Mouse (Mus musculus) spleen, postnatal 14 days (tissue): ENCODE measurements around the gene Ube2l3.
A peak's percentile ranks its signal among the peaks of the same experiment; 100 is the strongest.
"Not testable (repeated sequence)": the region's sequence is repeated elsewhere in the genome, so short reads cannot be mapped to it uniquely, and the experiment has no call there.

Experiments used
- DNase-seq, 2 experiments: peaks; one replicate each; pipeline ENCODE4 v3.0.0; 2021 to 2022; ENCODE audit warnings: low spot score in 2 of 2

Gene Ube2l3

DNA sequence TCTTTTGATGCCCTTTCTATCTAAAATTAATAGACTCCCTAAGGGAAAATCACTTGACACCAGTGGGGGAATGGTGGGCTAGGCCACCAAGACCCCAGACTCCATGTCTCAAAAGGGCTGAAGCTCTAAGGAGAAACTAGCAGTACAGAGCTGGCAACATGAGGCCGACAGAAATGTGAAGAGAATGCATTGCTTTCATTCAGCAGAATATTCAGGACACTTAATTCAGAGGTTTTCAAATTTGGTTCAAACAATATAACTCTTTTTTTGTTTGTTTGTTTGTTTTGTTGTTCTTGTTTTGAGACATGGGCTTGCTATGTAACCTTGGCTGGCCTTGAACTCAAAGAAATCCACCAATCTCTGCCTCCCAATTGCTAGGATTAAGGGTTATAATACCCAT, at the start of gene Ube2l3:
Gene Ube2l3 (minus strand): TSS at position 101 of the 400 bp plus-strand sequence.
- no peak for DNase-seq

DNA sequence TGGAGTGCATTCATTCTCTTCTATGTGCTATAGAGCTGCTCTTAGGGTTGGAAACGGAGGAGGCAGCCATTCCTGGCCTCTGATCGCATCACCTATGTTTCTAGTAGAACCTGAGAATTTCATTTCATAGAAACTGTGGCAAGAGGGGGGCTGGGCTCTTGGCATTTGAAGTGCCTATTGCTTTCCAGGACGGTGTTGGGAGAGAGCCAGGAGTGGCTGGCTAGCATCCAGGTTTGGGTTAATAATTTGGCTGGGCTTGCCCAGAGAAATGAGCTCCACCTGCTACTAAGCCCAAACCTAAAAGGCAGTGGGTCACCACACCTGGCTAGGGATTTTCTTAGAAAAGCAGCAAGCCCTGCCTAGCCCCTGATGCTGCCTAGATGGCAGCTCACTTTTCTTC, 49.1 kb upstream of the Ube2l3 start:
- DNase-seq, result no peak

DNA sequence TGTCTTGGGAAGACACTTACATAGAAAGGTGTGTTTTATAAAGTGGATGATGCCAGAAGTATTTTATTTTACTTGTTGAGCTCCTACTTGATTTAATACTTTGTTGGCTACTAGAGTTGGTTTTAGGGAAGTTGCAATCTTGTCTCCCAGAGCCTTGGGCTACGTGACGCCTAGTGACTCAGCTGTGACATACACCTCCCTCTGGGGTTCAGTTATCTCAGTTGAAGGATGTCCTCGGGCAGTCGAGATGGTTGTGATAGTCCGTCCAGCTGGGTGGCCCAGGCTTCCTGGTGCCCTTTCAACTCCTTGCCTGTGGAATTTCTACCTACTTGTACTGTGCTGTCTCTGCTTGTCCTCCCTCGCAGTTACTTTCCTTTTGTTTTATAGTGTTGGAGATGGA, 46.7 kb upstream of the Ube2l3 start:
- no peak for DNase-seq

DNA sequence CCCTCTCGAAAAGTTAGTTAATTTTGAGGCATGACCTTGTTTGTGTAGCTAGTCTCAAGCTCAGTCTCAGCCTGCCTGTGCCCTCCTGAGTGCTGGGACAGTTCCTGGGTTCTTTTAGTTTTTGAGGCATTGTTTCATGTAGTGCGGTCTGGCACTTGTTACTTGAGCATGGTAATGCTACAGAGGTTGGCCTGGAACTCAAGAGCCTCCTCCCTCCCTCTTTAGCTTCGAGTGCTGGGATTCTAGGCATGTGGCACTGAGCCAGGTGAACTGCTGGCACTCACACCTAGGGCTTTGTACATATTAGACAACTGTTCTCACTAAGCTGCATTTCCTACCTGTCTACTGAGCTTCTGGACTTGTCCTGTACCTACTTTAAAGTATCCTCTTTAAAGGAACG, 45.3 kb upstream of the Ube2l3 start:
- no peak for DNase-seq

- no peak for DNase-seq
These were observed 42.5 kb upstream of the Ube2l3 start for GRCm38 (mm10) chr16:17244996-17245395.

DNA sequence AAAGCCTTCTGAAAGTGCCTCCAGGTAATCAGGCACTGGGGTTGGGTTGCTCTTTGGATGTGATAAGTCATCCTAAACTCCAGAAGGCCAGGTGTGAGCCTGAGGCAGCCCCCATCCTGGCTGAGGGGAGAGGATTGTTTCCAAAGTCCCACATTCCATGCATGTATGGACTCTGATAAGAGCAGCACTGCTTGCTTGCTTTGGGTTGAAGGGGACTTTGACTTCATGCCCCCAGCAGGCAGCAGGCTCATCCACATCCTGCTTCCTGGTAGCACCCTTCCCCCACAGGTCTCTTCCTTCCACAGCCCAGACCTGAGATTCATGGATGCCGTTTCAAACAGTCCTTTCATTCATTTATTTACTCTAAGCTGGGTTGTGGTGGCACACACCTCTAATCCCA, 41.3 kb upstream of the Ube2l3 start:
- DNase-seq, result no peak

- no peak for DNase-seq
These were observed 37.0 kb upstream of the Ube2l3 start for GRCm38 (mm10) chr16:17239409-17239808.

DNA sequence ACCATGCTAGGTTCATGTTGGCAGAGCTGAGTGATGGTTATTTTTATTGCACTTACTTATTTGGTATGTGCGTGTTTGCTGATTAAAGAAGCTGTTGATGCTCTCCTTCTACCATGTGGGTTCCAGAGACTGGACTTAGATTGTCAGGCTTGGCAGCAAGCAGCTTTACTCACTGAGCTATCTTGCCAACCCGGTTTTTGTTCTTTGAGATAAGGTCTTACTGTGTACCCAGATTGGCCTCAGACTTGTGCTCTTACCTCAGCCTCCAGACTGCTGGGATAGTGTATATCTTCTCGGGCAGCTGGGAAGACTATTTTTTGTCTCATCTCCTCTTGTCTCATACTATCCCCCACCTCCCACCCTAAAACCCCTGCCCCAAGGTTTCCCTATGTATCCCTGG, 35.2 kb upstream of the Ube2l3 start:
- DNase-seq, result no peak

DNA sequence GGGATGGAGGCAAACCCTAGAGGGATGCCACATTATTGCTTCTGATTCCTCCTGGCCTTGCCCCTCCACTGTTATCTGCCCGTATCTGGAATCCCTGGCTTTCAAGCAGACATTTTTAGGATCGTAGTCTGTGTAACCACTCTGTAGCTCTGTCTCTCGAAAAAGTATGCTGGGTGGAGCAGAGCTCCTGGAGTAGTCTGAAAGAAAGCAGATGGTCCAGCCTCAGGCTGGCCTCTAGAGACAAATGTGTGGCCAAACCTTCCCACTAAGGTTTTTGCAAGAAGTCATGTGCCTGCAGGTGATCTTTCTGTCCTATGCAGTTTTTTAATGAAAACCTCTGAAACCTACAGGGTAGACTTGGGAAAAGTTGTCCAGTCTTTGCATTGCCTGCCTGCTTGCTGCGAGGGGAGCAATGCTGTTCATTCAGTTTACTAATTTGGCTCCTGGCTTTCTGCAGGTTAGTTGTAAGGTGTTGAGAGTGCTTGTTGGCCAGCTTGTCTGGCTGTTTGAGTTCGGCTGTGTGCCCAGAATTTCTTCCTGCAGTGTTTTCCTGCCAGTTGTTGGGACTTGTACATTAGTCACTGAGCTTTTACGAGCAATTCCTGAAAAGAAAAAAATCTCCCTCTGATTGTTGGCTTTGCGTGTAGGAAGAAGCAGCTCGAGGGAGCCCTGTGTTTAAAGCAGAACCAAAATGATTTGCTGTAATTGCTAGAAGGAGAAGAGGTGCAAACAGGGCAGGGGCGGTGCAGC, 32.6 kb upstream of the Ube2l3 start:
- no peak for DNase-seq

- no peak for DNase-seq
These were observed 32.0 kb upstream of the Ube2l3 start for GRCm38 (mm10) chr16:17234499-17234895.

DNA sequence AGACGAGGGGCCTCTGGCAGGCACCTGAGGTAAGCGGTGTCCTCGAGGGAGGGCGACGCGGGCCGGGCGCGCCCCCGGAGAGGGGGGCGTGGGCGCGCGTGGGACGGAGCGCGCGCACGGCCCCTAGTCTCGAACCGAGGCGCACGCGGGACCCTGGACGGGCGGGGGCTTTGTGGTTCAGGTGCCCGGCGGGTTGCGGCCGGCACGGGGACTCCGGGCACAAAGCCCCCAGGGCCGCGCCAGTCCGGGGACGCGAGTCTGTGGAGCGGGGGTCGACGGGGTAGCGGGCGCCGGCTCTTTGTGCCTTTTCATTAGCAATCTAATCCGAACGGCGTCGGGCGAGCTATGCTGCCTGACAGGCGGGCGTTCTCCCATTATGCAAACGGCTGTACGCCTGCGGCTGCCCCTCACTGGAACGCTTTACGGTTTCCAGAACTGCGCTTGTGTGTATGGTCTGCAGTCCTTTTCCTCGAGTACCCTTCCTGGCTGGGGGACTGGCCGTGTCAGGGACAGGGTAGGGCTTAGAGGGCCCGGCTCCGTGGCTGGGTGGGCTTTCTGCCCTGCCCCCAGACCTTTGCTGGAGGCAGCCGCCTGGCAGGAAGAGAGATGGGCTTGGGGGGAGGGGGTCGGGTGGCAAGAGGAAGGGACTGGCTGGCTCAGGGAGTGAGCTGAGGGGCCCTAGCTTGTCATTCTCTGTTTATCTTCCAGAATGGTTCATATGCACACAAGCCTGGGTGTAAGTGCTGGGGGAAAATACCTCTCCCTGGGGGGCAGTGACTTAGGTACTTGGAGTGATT, 31.5 kb upstream of the Ube2l3 start:
- no peak for DNase-seq

DNA sequence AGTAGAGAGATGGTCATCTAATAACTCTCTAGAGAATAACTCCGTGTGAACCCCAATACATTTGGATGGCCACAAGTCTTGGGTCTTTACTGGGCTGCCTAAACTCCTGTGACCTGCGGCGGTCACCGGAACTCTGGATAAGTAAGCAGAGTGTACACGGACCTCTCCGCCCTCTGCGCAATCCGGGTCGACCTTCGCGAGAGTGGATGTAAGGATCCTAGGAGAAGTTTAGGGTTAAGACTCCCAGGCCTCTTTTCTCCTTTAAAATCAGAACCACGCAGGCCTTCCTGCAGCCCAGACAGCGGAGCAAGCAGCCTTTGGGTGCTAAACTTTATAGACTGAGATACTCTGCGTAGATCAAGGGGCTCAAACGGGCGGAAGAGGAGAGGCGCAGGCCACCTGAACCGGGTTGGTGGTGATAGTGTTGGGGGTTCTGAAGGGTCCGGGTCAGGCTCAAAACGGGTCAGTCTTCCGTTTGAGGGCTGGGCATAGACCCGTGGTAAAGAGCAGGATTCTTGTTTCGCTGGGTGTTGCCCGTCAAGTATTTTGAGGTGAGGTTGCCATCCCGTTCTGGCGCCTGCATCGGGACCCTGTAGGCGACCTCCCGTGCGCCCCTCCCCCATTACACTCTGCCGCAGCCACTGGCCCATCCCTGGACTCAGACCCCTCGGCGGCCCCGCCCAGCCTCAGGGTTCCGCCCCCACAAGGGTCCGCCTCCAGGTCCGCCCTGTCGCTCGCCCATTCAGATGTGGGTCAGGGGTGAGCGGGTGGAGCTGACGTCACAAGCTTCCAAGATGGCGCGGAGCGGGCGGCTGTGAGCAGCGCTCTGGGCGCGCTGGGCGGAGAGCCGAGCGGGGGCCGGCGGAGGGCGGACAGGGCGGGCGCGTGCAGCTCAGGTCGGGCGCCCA, 30.6 kb upstream of the Ube2l3 start, which contains the start of gene Hic2:
Gene Hic2 (plus strand): TSS at position 779 of the 908 bp plus-strand sequence.
- DNase-seq, result peak; percentile 68 to 77

DNA sequence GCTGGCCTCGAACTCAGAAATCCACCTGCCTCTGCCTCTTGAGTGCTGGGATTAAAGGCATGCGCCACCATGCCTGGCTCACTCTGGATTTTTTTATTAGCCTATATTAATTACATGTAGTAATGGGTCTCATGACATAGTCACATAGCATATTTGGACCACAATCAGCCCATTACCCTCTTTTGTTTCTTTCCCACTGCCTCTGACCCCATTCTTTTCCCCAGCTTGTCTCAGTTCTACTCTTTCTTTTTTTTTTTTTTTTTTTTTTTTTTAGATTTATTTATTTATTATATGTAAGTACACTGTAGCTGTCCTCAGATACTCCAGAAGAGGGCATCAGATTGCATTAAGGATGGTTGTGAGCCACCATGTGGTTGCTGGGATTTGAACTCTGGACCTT, 29.1 kb upstream of the Ube2l3 start:
- not testable (repeated sequence) for DNase-seq

DNA sequence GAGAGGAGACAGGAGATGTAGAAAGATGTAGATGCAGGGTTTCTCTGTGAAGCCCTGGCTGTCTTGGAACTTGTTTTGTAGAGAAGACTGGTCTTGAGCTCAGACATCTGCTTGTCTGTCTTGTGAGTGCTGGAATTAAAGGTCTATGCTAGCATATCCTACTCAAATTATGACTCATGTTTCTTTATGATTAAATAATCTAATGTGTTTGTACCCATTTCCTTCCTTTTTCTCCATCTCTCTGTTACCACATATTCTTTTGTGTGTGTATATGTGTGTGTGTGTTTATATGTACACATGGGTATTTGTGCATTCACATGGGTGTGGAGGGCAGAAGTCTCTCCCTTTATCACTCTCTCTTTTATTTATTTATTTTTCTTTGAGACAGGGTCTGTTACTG, 24.0 kb upstream of the Ube2l3 start:
- DNase-seq, result no peak

GRCm38 (mm10) chr16:17225584-17225983, 23.1 kb upstream of the Ube2l3 start:
- no peak for DNase-seq

DNA sequence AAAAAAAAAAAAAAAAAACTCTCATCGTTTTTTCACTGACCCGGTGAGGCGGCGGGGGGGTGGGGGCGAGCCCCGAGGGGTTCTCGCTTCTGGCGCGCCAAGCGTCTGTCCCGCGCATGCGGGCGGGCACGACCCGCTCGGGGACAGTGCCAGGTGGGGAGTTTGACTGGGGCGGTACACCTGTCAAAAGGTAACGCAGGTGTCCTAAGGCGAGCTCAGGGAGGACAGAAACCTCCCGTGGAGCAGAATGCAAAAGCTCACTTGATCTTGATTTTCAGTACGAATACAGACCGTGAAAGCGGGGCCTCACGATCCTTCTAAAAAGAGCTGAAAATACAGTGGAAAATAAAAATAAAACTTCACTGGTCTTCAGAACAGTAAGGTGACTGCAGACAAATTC, 19.7 kb upstream of the Ube2l3 start:
- peak; percentile 92 to 97 for DNase-seq

DNA sequence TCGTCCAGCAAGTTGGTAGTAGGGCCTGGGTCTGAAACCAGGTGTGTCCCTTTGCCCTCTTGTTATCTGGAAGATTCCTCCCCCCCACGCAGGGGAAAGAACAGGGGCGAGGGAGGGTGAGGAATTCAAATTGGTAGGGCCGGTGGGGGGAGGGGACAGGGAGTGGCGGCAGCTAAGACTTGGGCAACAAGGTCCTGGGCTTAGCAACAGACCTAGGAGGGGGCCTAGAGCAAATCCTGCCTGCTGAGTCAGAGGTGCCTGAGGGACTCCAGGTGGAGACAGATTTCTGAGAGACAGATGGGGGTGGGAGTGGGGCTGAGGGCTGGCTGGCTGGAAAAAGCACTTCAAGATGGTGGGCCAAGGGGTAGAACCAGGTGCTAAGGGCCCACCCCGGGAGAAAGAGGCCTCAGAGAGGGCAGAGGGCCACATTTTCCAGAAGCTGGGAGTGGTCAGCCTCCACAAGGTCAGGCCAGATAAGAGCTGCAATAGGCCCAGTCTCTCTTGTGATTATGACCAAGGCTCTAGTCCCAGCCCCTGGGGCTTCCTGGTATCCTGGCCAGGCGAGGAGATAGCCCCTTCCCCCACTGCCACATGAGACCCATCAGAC, 17.8 kb upstream of the Ube2l3 start:
- DNase-seq, result no peak

GRCm38 (mm10) chr16:17216934-17217633, 14.6 kb upstream of the Ube2l3 start:
- DNase-seq, result no peak

GRCm38 (mm10) chr16:17209981-17210838, 7.8 kb upstream of the Ube2l3 start:
- peak; percentile 76 to 85 for DNase-seq

DNA sequence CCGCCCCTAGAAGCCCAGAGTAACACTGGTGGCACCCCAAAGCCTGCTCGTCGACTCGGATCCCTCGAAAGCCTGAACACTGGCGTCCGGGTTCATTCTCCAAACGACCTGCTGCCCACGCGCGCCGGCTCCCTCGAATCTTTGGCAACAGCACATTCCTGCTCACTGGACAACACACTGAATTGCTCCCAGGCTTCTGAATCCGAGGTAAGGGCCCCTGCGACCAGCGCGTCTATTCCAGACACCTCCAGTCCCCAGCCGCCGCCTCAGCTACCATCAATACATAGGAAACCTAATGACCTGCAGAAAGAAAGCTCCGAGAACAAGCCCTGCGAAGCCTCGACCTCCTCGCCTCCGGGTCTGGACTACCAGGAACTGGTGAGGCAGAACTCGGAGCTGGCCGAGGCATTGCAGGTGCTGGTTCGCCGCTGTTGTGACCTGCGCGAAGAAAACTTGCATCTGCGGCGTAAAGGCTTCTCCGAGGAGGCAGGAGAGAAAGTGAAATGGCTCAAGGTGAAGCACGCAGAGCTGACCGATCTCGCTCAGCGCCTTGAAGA, 7.0 kb upstream of the Ube2l3 start:
- no peak for DNase-seq
